Mouse (Mus musculus): Measurements from ENCODE around the gene Emc4.

GRCm38 (mm10) chr2:112369941-112370340 lies 2.1 kb upstream of the Emc4 start:
- TF ChIP-seq CTCF (IDR thresholded peaks at IDR 0.05; ENCODE audit: extremely low read depth, insufficient read depth, insufficient read length, insufficient replicate concordance) (no peak), POLR2A (IDR thresholded peaks at IDR 0.05; ENCODE audit: low read depth, low read length) (no peak)

Measured in spleen, adult 2 months (tissue).